Mouse (Mus musculus) left cerebral cortex, postnatal 36 days (tissue): ENCODE measurements around the gene Mdga1. TPM values are rescaled to one million over a fixed set of nuclear protein-coding genes. Genes with fewer than 3 reads are reported as not detected.

Source experiments
- DNase-seq, 2 experiments: peaks; one replicate each; pipeline ENCODE4 v3.0.0; 2021 to 2022; ENCODE audit warnings: low spot score in 2 of 2, mixed read lengths in 1 of 2
- intact Hi-C: fragments of 180-260 bp; cut with DNase I; formaldehyde crosslinking; loops from one replicate; pipeline ENCODE4 v1.15.1; 2025
- total RNA-seq, 2 experiments: library from RNA; stranded (reverse); gene quantifications; 2 replicates each; pipeline ENCODE4 v1.2.3; 2021

The Mdga1 gene
- total RNA-seq, 2 experiments from 2014 or later: 21.1 to 37.0 TPM

DNA sequence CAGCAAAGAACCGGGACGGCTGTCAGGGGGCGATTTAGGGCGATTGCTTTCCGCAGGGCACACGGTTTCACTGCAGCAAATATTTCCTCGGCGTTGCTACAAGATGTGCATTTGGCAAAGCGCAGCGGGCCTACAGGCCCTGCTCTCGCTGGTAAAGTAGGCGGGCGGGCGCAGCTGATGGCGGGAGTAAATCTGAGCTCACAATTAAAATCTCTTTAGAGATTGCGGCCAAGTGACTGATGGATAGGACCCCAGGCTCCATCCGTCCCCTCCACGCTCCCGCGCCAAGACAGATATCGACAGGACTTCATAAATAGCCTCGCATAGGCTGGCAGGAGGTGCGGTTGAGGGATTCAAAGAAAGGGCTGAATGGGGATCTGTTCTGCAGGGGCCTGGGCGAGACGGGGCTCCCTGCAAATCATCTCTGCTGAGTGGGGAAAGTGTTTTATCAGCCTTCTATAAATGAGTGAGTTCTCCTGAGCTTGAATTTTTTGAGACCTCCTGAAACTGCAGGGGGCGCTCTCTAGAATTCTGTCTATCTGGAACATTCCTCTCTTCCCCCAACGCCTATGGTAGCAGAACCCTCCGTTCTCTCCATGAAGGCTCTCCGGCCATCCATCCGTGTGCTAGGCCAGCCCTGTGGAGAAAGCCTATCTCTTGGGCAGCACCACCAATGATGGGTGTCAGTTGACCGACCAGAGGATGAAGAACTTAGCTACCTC, 38.5 kb downstream of the Mdga1 start:
- intact Hi-C loops: no loop called here
- no peak for DNase-seq

DNA sequence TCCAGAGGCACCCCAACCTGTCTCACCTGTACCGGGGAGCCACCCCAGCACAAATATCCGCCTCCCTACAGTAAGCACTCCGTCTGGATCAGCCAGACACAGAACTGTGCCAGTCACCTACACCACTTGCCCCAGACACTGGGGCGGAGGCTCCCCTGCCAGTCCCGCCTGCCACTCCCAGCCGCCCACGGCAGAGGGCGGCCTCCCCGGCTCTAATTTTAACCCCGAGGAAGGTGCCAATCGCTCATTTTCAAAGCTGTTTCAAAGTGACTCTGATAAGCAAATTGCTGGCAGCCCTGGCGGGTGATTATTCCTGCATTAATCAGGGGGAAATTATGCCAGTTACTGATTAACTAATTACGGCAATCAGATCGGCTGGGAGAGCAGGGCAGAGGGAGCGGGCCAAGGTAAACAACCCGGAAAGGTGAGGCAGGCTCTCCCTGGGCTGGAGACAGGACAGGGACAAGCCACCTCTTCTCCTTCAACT, 41.1 kb downstream of the Mdga1 start:
- DNase-seq: no peak

DNA sequence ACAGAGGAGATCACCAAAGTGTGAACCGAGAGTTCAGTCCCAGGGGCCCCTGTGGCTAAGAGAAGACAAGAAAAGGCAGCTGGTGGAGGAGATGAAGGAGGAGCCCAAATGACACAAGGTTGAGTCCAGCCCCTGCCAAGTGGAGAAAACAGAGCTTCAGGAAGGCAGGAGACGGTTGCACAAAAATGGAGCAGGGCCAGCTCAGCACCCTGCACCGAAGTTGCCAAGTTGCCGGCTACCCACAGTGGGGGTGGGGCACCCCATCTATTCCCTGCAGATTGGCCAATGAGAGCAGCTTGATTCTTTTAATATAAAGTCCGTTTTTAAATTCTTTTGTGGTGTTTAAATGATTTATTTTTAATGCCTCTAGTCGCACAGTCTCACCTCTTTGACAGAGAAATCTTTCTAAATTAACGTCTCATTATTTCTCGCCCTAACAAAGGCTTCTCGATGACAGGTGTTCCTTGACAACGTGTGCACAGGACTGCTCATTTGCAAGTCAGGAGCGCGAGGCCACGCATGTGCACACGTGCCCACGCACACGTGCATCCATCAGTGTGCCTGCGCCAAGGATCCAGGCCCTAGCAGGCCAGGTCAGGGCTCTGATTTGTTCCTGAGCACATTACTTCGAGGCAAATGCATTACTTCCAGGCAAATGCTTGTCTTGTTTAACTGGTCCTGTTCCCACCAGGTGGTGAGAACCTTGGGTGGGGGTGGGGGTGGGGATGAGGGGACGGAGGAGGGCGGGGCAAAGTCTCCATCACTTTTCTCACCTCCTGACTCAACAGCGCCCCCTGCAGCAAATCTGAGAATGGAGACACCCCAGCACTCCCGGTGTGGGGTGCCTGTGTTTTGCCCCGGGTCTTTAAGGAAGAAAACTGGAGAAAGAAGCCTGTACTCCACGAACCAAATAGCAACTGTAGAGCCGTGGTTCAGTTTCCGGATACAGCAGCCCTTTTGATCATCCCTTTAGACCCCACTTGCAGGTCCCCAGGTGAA, 44.0 kb downstream of the Mdga1 start:
- no peak for DNase-seq
- intact Hi-C loops: loop anchor here (5.0 kb wide), 1 partner anchor 34 kb away; no protein-coding TSS in a partner anchor

More for the DNA sequence above, 41.1 kb downstream of the Mdga1 start:
- intact Hi-C loops: loop anchor here (5.0 kb wide), 1 partner anchor 36 kb away; no protein-coding TSS in a partner anchor

DNA sequence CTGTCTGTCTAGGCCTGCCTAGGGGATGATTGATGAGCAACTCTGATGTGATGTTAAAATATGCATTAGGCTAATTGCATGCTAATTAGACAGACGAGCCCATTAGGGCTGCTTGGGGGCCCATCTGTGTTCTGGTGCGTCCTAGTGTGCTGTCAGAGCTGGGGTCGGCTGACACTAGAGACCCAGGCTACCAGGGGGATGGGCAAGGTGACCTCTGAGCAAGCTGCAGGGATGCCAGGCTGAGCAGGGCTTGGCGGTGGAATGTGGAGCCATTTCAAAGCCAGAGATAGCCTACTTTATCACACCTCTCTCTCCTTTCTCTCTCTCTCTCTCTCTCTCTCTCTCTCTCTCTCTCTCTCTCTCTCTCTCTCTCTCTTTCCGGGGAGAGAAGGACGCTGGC, 49.8 kb downstream of the Mdga1 start:
- intact Hi-C loops: no loop called here
- DNase-seq: no peak

DNA sequence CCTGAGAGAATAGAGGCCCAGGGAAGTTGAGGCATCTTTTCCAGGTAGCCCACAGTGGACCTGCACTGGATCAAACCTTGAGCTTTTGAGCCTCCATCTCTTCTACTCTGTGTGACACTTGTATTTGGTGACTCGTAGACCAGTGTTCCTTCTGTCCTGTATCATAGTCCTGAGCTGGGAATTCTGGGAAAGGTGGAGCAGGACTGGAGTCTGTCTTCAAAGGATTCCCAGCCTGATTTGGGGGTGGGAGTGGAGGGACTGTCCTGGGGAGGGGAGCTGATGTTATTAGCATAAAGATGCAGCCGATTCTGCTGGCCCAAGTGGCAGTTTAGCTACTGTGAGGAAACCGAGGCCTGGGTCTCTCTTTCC, 50.4 kb downstream of the Mdga1 start:
- DNase-seq: no peak

DNA sequence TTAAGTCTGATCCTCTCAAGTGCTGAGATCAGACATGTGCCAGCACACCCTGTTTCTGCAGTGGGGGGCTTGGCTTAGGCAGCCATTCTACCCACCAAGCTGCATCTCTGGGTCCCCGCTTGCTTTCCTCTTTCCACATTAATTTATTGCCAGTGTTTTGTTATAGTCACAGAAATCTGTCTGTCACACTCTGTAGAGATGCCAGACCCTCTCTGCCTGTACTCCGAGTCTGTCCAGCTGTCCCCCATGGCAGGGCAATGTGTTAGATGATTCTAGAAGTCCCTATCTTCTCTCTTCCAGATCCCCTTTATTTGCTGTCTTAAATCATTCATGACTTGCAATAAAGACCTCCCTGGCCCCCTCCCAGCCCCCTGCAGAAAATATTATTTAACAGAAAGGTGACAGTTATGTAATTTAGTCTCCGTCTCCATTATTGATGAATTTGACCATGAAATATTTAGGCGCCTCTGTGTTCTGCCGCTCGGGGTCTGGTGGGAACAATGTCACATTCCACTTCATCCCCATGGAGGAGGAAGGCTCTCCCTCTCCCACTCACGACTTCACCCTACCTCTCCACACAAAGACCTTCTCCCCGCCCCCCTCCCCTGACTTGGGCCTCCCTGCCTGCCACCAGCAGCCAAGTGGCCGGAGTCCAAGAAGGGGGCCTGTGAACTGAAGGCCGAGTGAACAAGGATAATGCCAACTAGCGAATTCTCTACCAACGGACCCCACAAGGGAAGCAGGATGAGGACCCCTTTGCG, 50.9 kb downstream of the Mdga1 start:
- no peak for DNase-seq

More for the DNA sequence above, 50.4 kb downstream of the Mdga1 start:
- intact Hi-C loops: no loop called here

DNA sequence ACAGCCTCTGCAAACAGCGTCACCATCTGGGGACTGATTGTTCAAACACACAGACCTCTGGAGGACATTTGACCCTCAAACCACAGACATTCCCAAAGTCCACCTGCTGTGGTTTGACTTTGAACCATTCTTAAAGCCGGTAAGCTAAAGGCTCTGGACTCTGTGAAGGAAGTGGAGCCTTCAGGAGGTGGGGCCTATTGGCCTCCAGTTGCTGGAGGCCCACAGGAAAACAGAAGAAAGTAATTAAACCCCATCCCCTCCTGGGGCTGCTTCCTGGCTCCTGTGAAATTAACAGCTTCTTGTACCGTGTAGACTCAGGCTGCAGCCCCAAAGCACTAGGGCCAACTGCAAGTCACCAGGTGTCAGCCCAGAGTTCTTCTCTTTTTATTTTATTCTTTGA, 52.9 kb downstream of the Mdga1 start:
- intact Hi-C loops: no loop called here
- no peak for DNase-seq

More for the DNA sequence above, 50.9 kb downstream of the Mdga1 start:
- intact Hi-C loops: no loop called here

DNA sequence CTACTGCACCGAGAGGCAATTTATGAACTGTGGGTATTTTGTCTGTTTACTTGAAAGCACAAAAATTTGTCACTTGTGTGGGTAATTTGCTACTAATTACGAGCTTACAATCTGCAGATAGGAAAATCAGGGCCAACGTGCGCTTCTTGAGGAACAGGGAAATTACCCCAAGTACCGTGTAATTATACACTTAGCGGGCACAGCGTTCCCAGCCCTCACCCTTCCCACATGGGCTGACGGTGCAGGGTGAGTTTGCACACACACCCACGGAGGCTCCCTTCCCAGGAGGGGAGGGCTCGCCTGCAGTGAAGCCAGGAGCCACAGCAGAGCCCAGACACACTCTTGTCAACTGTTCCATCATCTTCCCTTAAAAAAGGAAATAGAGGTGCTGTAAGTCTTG, 54.1 kb downstream of the Mdga1 start:
- intact Hi-C loops: no loop called here
- DNase-seq: no peak

DNA sequence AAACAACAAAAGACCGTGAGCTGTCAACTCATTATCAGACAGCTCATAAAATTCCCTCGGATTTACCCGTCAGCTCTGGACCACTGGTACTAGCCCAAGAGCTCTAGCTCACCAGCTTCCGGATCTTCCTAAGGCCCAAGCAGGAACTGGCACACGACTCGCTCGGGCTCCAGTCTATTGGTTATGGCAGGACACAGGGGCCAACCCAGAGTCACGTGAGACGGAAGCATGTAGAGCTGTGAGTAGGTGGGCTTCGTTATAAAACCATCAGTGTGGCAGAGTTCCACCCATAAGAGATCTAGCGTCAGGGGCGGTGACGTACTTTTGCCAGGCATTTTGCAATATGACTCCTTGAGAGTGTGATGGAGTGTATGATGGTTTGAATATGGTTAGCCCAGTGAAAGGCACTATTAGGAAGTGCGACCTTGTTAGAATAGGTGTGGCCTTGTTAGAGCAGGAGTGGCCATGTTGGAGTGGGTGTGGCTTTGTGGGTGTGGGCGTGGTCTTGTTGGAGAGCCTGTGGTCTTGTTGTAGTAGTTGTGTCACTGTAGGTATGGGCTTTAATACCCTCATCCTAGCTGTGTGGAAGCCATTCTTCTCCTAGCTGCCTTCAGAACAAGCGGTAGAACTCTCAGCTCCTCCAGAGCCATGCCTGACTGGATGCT, 56.5 kb downstream of the Mdga1 start:
- DNase-seq: no peak
- intact Hi-C loops: no loop called here

DNA sequence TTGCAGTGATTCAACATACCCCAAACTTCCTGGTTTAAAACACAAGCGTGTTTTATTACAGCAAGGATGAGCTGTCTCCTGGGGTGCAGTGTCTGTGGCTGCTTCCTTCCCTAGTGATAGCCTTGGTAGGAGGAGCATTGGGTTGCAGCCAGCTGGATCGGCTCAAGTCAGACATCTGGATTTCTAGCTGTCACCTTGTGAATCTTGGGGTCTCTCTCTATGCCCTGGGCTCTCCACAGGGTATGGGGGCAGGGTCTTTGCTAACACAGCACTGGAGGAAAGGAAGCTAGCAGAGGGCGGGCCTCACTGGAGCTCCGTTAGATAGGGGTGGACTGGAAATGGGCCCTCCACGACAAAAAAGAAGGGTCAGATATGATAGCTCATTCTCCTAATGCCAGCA, 57.2 kb downstream of the Mdga1 start:
- intact Hi-C loops: no loop called here
- DNase-seq: no peak

DNA sequence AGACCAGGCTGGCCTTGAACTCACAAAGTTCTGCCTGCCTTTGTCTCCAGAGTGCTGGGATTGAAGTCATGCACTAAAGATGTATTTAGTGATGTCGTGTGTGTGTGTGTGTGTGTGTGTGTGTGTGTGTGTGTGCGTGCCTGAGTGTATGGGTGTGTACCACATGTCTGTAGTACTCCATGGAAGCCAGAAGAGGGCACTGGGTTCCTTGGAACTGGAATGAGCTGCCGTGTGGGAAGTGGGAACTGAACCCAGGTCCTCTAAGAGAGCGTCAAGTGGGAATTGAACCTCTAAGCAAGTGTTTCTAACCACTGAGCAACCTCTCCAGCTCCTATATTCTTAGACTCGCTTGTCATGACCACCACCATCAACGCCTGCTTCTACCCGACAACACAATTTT, 60.9 kb downstream of the Mdga1 start:
- intact Hi-C loops: no loop called here
- no peak for DNase-seq

DNA sequence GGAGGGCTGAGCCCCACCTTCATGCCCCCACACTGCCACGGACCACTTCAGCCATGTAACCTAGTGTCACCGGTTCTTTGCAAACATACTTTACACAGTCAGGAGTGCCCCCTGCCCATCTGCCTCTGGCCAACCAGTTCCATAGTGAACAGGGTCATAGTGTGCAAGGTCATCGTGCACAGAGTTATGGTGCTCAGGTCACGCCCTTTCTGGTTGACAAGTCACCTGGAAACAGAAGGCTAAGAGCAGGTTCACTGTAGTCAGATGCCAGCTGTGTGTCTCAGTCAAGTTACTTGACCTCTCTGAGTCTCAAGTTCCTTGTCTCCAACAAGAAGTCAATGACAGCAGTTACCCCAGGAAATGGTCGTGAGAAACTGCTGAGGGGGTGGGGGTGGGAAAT, 65.2 kb downstream of the Mdga1 start:
- DNase-seq: no peak
- intact Hi-C loops: no loop called here

DNA sequence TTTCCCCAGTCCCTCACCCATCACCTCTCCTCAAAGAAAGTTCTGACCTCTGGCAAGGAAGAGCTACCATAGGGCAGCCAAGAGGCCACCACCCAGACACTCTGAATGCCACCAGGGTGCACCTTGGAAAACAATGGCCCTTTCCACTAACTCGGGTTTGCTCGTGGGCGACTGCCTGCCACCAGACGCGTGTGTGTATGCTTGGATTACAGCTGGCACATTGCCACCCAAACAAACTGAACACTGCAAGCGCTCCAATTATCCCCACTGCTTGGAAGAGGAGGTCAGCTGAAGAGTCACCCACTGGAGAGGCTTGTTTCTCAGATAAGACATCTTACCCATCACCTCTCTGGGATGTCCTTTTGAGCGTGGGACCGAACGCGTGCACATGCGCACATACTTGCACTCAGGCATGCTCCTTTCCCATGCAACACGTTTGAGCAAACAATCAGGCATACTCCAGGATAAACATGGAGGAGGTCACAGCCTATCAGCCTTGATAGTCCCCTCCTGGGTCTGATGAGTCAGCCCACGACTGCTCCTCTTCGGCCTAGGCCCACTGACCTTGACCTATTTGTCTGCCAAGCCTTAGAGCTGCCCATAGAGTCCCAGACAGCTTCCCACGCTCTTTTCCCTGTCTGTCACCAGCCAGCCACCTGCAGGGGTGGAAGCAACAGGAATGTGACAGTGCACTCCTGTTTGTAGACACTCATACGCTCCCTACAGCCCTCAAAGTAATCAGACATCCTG, 67.3 kb downstream of the Mdga1 start:
- DNase-seq: no peak
- intact Hi-C loops: no loop called here

DNA sequence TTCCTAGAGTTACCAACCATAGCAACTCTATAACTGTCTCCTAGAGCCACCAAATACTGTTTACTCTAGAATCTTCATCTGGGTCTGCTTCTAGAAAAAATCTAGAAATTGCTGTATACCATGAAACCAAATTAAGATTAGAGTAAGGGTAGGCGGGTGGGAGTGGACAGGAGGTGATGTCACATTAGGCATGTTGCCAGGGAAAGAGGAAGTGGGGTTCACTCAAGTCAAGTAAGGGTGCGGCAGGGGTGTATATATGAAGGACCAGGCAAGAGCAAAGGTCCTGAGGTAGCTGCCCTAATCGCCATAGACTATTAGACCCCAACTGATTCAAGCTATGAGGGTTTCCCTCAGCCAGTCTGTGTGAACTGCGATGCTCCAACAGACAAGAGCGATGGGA, 69.6 kb downstream of the Mdga1 start:
- intact Hi-C loops: no loop called here
- no peak for DNase-seq

DNA sequence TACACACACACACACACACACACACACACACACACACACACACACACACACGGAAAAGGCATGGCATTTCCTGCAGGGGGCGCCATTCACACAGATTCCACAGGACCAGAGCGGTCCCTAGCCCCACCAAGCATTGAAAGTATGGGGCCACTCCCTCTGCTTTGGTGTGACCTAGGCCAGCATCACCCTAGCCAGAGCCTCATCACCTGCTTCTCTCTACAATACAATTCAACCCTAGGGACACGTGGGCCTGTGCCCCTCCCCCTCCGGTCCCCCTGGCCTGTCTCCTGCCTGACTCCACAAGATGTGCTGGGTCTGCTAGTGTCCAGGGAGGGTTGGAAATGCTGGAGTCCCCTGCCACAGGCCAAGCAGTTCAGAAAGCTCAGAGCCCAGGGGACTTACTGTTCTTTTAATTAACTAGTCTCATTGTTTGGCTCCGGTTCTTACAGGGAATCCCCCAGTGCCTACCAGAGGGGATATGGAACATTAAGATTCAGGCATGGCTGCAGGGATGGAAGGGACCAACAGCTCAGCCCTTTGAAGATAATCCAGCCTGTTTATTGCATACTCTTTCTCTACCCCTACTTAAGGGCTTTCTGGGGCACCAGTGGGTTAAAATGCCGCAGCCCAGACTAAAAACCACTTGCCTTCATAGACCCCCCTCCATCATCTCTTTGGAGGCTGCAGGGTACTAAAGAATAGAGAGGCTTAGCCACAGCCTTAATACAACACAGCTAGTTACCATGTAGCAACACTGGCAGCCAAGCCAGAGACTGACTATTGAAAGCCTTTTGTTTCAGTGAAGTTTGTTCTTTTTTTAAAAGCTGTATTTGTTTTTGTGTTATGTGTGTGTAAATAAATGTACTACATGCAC, 73.5 kb downstream of the Mdga1 start:
- intact Hi-C loops: no loop called here
- no peak for DNase-seq

DNA sequence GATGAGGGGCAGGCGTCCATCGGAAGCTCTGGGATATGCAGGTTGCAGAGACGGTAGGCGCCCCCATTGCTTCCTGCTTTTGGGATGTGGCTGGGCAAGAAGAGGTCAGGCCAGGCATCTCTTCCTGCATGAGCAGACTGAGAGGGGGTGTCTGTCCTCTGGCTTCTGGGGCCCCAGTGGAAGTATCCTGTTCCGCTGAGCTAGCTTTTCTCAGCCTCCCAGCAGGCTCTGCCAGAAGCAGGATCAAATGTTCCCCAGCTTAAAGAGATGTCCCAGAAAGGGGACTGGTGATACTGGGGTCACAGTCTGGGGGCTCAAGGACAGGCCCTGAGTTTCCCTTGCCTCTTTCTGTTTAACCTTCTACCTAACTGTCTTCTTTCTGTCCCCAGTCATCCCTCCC, 74.3 kb downstream of the Mdga1 start:
- intact Hi-C loops: no loop called here
- no peak for DNase-seq

DNA sequence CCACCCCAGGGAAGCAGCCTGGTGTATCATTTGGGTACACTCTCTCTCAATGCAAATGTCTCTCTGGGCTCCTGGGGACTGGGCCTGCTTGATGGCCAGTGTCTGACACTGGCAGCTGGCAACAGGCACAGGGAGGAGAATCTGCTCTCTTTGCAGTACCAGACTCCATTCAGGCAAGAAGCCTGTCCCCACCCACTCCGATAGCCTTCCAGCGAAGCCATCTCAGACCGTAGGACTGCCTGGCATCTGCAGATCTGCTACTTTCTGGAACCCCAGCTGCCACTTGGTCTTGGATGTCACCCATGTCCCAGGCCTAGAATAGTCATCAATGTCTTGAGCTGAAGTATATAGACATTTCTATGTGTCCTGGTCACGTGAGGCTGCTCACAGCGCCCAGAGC, 74.9 kb downstream of the Mdga1 start:
- no peak for DNase-seq
- intact Hi-C loops: loop anchor here (5.0 kb wide), 1 partner anchor 32 kb away; no protein-coding TSS in a partner anchor
